Mouse (Mus musculus) embryonic fibroblast, embryonic 13.5 days (primary cell): ENCODE data around the gene Cntnap5b.

ENCODE experiments used
- CTCF ChIP-seq: IDR thresholded peaks from 2 replicates; pipeline ENCODE4 v1.5.1; 2011; ENCODE audit warnings: mild to moderate bottlenecking, control low read depth, low read length, moderate library complexity, borderline replicate concordance; ENCODE audit not compliant: insufficient read depth
- POLR2A ChIP-seq: IDR thresholded peaks from 2 replicates; pipeline ENCODE4 v1.6.1; 2011; ENCODE audit warnings: low read depth, mild to moderate bottlenecking, control low read depth, low read length, moderate library complexity

DNA sequence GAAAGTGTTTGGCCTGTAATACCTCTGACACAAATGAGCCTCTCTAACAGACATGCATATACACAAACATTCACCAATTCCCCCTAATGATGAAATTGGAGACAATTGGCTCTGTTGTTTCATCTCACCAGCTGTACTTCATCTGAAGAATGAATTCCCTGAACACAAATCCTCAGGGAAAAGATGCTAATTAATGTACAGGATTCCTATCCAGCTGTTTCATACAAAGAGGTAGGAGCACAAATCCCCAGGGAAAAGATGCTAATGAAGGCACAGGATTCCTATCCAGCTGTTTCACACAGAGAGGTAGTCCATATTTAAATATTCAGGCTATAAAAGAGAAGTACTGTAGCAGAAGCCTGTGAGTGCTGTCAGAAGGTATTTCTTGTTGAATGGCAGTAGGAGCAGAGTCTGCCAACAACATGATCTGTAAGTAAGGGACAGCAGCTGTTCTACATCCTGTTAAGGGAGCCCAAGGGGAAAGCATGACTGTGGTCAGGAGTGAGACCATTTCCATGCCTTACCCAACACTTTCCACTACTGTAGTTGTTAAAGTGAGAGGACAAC is 644.2 kb downstream of the Cntnap5b start:
- no peak for TF ChIP-seq CTCF
- no peak for TF ChIP-seq POLR2A
